8 mouse cellular contexts compared by ENCODE assay signal in genomic region chr2:174905865-174906639, GRCm38 (mm10).
DNase-seq lines count a peak whose midpoint lies in the region; ATAC-seq lines count a peak whose summit lies in the region.

No protein-coding gene starts in this region.

- no peaks in the 10 kb centered on the region for H3K4me1 ChIP-seq in hindbrain, embryonic 12.5 days
- no peaks in the 10 kb centered on the region for H3K4me1 ChIP-seq in midbrain, embryonic 12.5 days

- no peaks in the 10 kb centered on the region for H3K36me3 ChIP-seq in hindbrain, embryonic 12.5 days
- no peaks in the 10 kb centered on the region for H3K36me3 ChIP-seq in midbrain, embryonic 12.5 days

- H3K27ac ChIP-seq in hindbrain, embryonic 12.5 days = no peak overlapping the region
- H3K27ac ChIP-seq in midbrain, embryonic 12.5 days (replicated peaks) = no peak overlapping the region

- 37% methylated on average over 6 of the region's 6 CpGs for WGBS in hindbrain, embryonic 12.5 days
- WGBS in midbrain, embryonic 12.5 days = 53% methylated on average over 6 of the region's 6 CpGs

- H3K9me3 ChIP-seq in hindbrain, embryonic 12.5 days (replicated peaks) = no peaks in the 10 kb centered on the region
- H3K9me3 ChIP-seq in midbrain, embryonic 12.5 days = no peaks in the 10 kb centered on the region

- peak; percentile 60 for ATAC-seq in CD4-positive, CD25-positive, alpha-beta regulatory T cell, adult 4 months
- peak; percentile 60 for ATAC-seq in hindbrain, embryonic 12.5 days (ENCODE audit: low FRiP score)
- ATAC-seq in midbrain, embryonic 12.5 days (ENCODE audit: low FRiP score, low read depth) = peak; percentile 82
- ATAC-seq in erythroid progenitor cell, adult 5-6 weeks (replicated peaks; ENCODE audit: low FRiP score, poor library complexity, severe bottlenecking) = no peak

- no peak overlapping the region for H3K4me2 ChIP-seq in hindbrain, embryonic 12.5 days (replicated peaks)
- no peak overlapping the region for H3K4me2 ChIP-seq in midbrain, embryonic 12.5 days (replicated peaks)

- no peaks in the 10 kb centered on the region for H3K27me3 ChIP-seq in hindbrain, embryonic 12.5 days
- no peaks in the 10 kb centered on the region; the same call in 1 of the 2 replicates for H3K27me3 ChIP-seq in midbrain, embryonic 12.5 days

- no peak overlapping the region for H3K4me3 ChIP-seq in hindbrain, embryonic 12.5 days
- no peak overlapping the region for H3K4me3 ChIP-seq in midbrain, embryonic 12.5 days

- no peak overlapping the region for H3K9ac ChIP-seq in hindbrain, embryonic 12.5 days
- no peak overlapping the region; the same call in 1 of the 2 replicates for H3K9ac ChIP-seq in midbrain, embryonic 12.5 days (replicated peaks)

- peak; percentile 35 for DNase-seq in gastrocnemius, adult 18-20 months (ENCODE audit: low spot score)
- no peak for DNase-seq in gastrocnemius, adult 8-10 months (ENCODE audit: low spot score in 2 of 2)
- DNase-seq in embryo, embryonic 11.5 days (ENCODE audit: low read depth, low spot score) = peak; percentile 59
- DNase-seq in layer of hippocampus, postnatal 14 days (ENCODE audit: low spot score in 2 of 2) = peak; percentile 11 to 65

Comparison
In these comparisons a context has a peak if more than half of its experiments do, and no peak if none do; other contexts are left out.
1. DNase-seq: peak in gastrocnemius, adult 18-20 months (single experiment), embryo, embryonic 11.5 days (single experiment) and layer of hippocampus, postnatal 14 days (2 of 2); none in gastrocnemius, adult 8-10 months (0 of 2).